Mouse (Mus musculus): ENCODE measurements around the gene Avl9. TPM values are rescaled to one million over a fixed set of nuclear protein-coding genes. Genes with fewer than 3 reads are reported as not detected.
A peak's percentile ranks its signal among the peaks of the same experiment; 100 is the strongest.

Avl9 gene
- 28.8 and 31.9 TPM in 2 replicates for polyA plus RNA-seq (2015; fragmentation: Nextera tagmentation; extraction: Ambion mirVana)

DNA sequence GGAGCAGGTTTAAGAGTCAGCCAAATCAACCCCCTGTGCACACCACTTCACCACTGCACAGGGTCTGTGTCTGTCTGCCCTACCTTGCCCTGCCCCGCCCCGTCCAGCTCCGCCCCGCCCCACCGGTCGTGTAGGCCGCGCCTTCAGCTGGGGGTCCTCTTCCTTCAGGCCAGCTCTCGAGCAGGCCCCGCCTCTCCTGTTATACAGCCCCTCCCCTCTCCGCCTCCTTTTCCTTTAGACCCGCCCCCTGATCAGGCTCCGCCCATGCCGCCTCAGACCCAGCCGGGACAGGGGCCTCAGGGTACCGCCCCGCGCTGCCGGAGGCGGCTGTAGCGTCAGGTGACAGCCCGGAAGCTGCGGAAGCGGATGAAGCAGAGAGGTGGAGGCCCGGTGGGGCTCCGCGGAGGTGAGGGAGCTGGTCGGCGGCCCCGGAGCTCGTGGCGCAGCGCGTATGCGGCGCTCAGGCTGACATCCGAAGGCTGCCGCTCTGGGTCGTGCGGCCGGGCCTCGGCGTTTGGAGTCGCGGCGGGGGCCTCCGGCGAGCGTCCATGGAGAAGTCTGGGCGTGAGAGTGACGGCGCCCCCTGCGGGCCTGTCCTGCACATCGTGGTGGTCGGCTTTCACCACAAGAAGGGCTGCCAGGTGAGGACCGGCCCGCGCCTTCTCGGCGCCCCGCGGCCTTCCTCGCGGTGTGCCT, at the start of gene Avl9:
Gene Avl9, plus strand, starts transcription at position 326 of the 696 bp plus-strand sequence.
- Histone ChIP-seq H3K4me2 (peak within 1 kb of the TSS; percentile 65), H3K4me3 (peak within 1 kb of the TSS; percentile 69), H3K27ac (peak within 1 kb of the TSS; percentile 95), H3K36me3 (replicated peaks) (no peaks in the 10 kb centered on the region), H3K9ac (peak within 1 kb of the TSS; percentile 78), H3K27me3 (replicated peaks) (no peaks in the 10 kb centered on the region), H3K4me1 (peaks cover 18% of the 10 kb centered on the region), H3K9me3 (no peaks in the 10 kb centered on the region)
- peak; percentile 97 for ATAC-seq (replicated peaks)
- WGBS: under 1% methylated on average over 64 of the region's 64 CpGs

GRCm38 (mm10) chr6:56688238-56688637, 26.5 kb upstream of the Avl9 start:
- Histone ChIP-seq H3K9ac (no peak overlapping the region), H3K4me2 (no peak overlapping the region), H3K27me3 (replicated peaks) (no peaks in the 10 kb centered on the region), H3K36me3 (replicated peaks) (no peaks in the 10 kb centered on the region), H3K27ac (no peak overlapping the region), H3K4me1 (no peaks in the 10 kb centered on the region), H3K4me3 (no peak overlapping the region), H3K9me3 (no peaks in the 10 kb centered on the region)
- no peak for ATAC-seq (replicated peaks)
- WGBS: 94% methylated on average over 3 of the region's 3 CpGs

- Histone ChIP-seq H3K9ac (no peak overlapping the region), H3K4me3 (no peak overlapping the region), H3K27me3 (replicated peaks) (no peaks in the 10 kb centered on the region), H3K27ac (no peak overlapping the region), H3K4me1 (no peaks in the 10 kb centered on the region), H3K36me3 (replicated peaks) (no peaks in the 10 kb centered on the region), H3K9me3 (no peaks in the 10 kb centered on the region), H3K4me2 (no peak overlapping the region)
- 4% methylated on average over 2 of the region's 2 CpGs for WGBS
- no peak; the same call in 1 of the 2 replicates for ATAC-seq (replicated peaks)
Measured at GRCm38 (mm10) chr6:56691205-56691604, 23.5 kb upstream of the Avl9 start.

- no peaks in the 10 kb centered on the region for H3K4me1 ChIP-seq
- 58% methylated on average over 4 of the region's 4 CpGs for WGBS
Measured at GRCm38 (mm10) chr6:56692445-56692844, 22.3 kb upstream of the Avl9 start.

GRCm38 (mm10) chr6:56703931-56704900, 10.5 kb upstream of the Avl9 start, which contains the start of gene Lsm5:
Gene Lsm5, minus strand, starts transcription at chr6:56704710.
- under 1% methylated on average over 46 of the region's 46 CpGs for WGBS
- H3K27ac ChIP-seq: peak within 1 kb of the TSS; percentile 57

More at GRCm38 (mm10) chr6:56692445-56692844, 22.3 kb upstream of the Avl9 start:
- Histone ChIP-seq H3K36me3 (replicated peaks) (no peaks in the 10 kb centered on the region), H3K27ac (no peak overlapping the region), H3K27me3 (replicated peaks) (no peaks in the 10 kb centered on the region), H3K9ac (no peak overlapping the region), H3K4me3 (no peak overlapping the region), H3K9me3 (no peaks in the 10 kb centered on the region), H3K4me2 (no peak overlapping the region)
- ATAC-seq (replicated peaks): no peak

DNA sequence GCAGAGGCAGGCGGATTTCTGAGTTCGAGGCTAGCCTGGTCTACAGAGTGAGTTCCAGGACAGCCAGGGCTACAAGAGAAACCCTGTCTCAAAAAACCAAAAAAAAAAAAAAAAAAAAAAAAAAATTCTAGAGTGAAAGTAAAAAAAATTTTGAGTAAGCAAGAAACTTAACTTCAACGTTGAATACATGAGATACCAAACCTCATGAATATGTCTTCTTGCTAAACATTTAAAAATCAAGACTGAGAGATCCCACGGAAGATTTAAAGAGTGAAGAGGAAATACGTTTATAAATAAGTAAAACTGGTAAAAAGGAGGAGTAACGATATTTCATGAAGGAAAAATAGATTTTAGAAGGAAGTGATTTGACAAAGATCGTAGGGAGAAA, 519 bp upstream of the Avl9 start:
- Histone ChIP-seq H3K27ac (peak overlapping the region; percentile 95), H3K9ac (peak overlapping the region; percentile 78; the same call in 1 of the 2 replicates), H3K36me3 (replicated peaks) (no peaks in the 10 kb centered on the region), H3K4me3 (peak overlapping the region; percentile 69), H3K27me3 (replicated peaks) (no peaks in the 10 kb centered on the region), H3K9me3 (no peaks in the 10 kb centered on the region), H3K4me2 (peak overlapping the region; percentile 65), H3K4me1 (peaks cover 18% of the 10 kb centered on the region)
- WGBS: 53% methylated on average over 7 of the region's 7 CpGs
- no peak for ATAC-seq (replicated peaks)

More at GRCm38 (mm10) chr6:56703931-56704900, 10.5 kb upstream of the Avl9 start, which contains the start of gene Lsm5:
- Histone ChIP-seq H3K36me3 (replicated peaks) (no peaks in the 10 kb centered on the region), H3K4me1 (peaks cover 7% of the 10 kb centered on the region), H3K4me3 (peak within 1 kb of the TSS; percentile 62), H3K9me3 (no peaks in the 10 kb centered on the region), H3K27me3 (replicated peaks) (no peaks in the 10 kb centered on the region), H3K4me2 (peak within 1 kb of the TSS; percentile 89), H3K9ac (peak within 1 kb of the TSS; percentile 48)
- ATAC-seq (replicated peaks): peak; percentile 96

GRCm38 (mm10) chr6:56715270-56715666, 569 bp downstream of the Avl9 start:
- H3K4me2 ChIP-seq: peak overlapping the region; percentile 65
- H3K36me3 ChIP-seq (replicated peaks): no peaks in the 10 kb centered on the region
- under 1% methylated on average over 25 of the region's 25 CpGs for WGBS
- peak overlapping the region; percentile 78 for H3K9ac ChIP-seq
- ATAC-seq (replicated peaks): peak; percentile 75
- H3K4me3 ChIP-seq: peak overlapping the region; percentile 69
- H3K27ac ChIP-seq: peak overlapping the region; percentile 95
- H3K27me3 ChIP-seq (replicated peaks): no peaks in the 10 kb centered on the region
- peaks cover 18% of the 10 kb centered on the region for H3K4me1 ChIP-seq
- no peaks in the 10 kb centered on the region for H3K9me3 ChIP-seq

GRCm38 (mm10) chr6:56719071-56719470, 4.4 kb downstream of the Avl9 start:
- no peaks in the 10 kb centered on the region for H3K9me3 ChIP-seq
- no peak overlapping the region for H3K4me3 ChIP-seq
- H3K4me1 ChIP-seq: peaks cover 18% of the 10 kb centered on the region
- no peak overlapping the region for H3K27ac ChIP-seq
- 81% methylated on average over 1 of the region's 1 CpGs for whole genome bisulfite sequencing
- no peak overlapping the region for H3K9ac ChIP-seq
- no peak for ATAC-seq (replicated peaks)
- no peak overlapping the region for H3K4me2 ChIP-seq
- no peaks in the 10 kb centered on the region for H3K27me3 ChIP-seq (replicated peaks)
- H3K36me3 ChIP-seq (replicated peaks): peaks cover 5% of the 10 kb centered on the region; the same call in 1 of the 2 replicates

DNA sequence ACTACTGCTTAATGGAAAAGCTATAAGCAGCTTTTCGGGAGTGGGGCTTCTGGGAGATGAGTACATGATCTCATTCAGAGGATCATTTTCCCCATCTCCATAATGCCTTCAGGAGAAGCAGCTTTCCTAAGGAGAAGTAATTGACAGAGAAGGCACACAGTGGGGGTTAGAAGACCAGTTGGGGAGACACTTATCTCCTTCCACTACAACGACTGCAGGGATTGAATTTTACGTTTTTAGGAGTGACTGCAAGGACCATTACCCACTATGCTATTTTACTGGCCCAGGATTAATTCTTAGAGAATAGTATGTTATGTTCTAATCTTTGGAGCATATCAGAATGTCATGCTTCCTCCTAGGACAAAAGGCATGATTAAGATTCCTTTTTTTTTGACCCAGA, 6.2 kb downstream of the Avl9 start:
- H3K4me1 ChIP-seq: peaks cover 16% of the 10 kb centered on the region
- 53% methylated on average over 3 of the region's 3 CpGs for WGBS
- no peak for ATAC-seq (replicated peaks)
- peaks cover 8% of the 10 kb centered on the region; the same call in 1 of the 2 replicates for H3K36me3 ChIP-seq (replicated peaks)
- no peaks in the 10 kb centered on the region for H3K9me3 ChIP-seq
- H3K27me3 ChIP-seq (replicated peaks): no peaks in the 10 kb centered on the region
- no peak overlapping the region for H3K27ac ChIP-seq
- no peak overlapping the region for H3K4me3 ChIP-seq
- no peak overlapping the region for H3K4me2 ChIP-seq
- no peak overlapping the region for H3K9ac ChIP-seq

DNA sequence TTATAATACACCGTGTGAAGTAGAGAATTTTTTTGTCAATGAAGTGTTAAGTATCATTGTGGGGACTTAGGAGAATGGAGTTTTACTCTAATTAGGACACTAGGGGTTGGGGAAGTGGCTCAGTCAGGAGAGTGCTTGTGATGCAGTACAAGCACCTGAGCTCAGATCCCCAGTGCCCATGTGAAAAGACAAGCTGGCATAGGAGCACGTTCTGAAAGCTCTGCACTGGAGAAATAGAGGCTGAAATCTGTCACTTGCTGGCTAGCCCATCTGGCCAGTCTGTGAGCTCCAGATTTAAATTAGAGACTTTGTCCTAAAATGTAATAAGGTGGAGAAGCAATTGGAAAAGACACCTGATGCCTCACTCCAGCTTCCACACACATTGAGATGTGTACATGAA, 17.8 kb downstream of the Avl9 start:
- no peak for ATAC-seq (replicated peaks)
- Histone ChIP-seq H3K27me3 (replicated peaks) (no peaks in the 10 kb centered on the region), H3K9ac (no peak overlapping the region), H3K4me1 (no peaks in the 10 kb centered on the region), H3K36me3 (replicated peaks) (peaks cover 51% of the 10 kb centered on the region), H3K9me3 (no peaks in the 10 kb centered on the region), H3K4me2 (no peak overlapping the region), H3K27ac (no peak overlapping the region), H3K4me3 (no peak overlapping the region)
- 69% methylated on average over 2 of the region's 2 CpGs for WGBS

DNA sequence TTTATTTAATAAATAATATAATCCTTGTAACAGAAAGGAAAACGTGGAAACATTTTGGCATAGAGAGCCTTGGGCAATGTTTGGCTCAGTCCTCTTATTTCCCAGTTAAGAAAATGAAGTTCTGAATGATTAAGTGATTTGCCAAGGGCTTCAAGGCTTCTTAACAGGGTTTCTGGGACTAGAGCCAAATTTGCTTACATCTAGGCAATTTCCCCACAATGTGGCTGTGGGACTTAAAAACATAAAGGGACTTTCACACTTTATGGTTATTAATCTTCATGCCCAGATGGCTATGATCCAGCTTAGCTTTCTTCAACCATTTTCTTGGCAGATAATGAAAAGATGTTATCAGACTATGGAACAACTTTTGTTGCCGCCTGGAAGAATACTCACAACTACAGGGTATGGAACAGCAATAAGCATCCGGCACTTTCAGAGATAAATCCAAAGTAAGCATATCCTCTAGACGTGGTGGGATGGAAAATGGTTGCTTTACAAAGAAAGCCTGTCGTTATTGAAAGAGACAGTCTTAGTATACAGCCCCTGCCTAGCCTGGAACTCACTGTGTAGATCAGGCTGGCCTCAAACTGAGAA, 31.3 kb downstream of the Avl9 start:
- no peak overlapping the region for H3K4me3 ChIP-seq
- no peaks in the 10 kb centered on the region for H3K4me1 ChIP-seq
- H3K9ac ChIP-seq: no peak overlapping the region
- no peak overlapping the region for H3K27ac ChIP-seq
- ATAC-seq (replicated peaks): peak; percentile 56
- WGBS: 51% methylated on average over 5 of the region's 5 CpGs
- H3K9me3 ChIP-seq: no peaks in the 10 kb centered on the region
- peaks cover 20% of the 10 kb centered on the region; the same call in 1 of the 2 replicates for H3K36me3 ChIP-seq (replicated peaks)
- H3K27me3 ChIP-seq (replicated peaks): no peaks in the 10 kb centered on the region
- no peak overlapping the region for H3K4me2 ChIP-seq

GRCm38 (mm10) chr6:56753719-56754118, 39.0 kb downstream of the Avl9 start:
- no peaks in the 10 kb centered on the region for H3K27me3 ChIP-seq (replicated peaks)
- no peak overlapping the region for H3K9ac ChIP-seq
- H3K4me1 ChIP-seq: no peaks in the 10 kb centered on the region
- no peak overlapping the region for H3K27ac ChIP-seq
- peaks cover 39% of the 10 kb centered on the region for H3K36me3 ChIP-seq (replicated peaks)
- no peaks in the 10 kb centered on the region for H3K9me3 ChIP-seq
- no peak overlapping the region for H3K4me2 ChIP-seq
- H3K4me3 ChIP-seq: no peak overlapping the region
- no peak for ATAC-seq (replicated peaks)
- 94% methylated on average over 3 of the region's 3 CpGs for WGBS

All from midbrain, embryonic 15.5 days (tissue).